Mouse (Mus musculus) embryonic facial prominence, embryonic 11.5 days (tissue): ENCODE results near the gene Nab1. TPM values are rescaled to one million over a fixed set of nuclear protein-coding genes. Genes with fewer than 3 reads are reported as not detected.

Source experiments
- ATAC-seq: fragments of 200-750 bp; cut with Nextera tagmentation; replicated peaks from 2 replicates; pipeline ENCODE4 v1.8.0; 2017; ENCODE audit warnings: low read depth; ENCODE audit not compliant: insufficient number of reproducible peaks, low FRiP score, low TSS enrichment
- DNase-seq: peaks from one replicate; pipeline ENCODE4 v3.0.0-alpha.2; 2015; ENCODE audit warnings: low spot score
- H3K27ac ChIP-seq: fragments of 300-500 bp; sonication (generic); replicated peaks from 2 replicates; pipeline ENCODE4 v1.5.1; 2014; ENCODE audit warnings: mild to moderate bottlenecking, low read depth, low read length, control low read depth
- H3K27me3 ChIP-seq: fragments of 300-500 bp; sonication (generic); 2 replicates; pipeline ENCODE4 v1.6.1; 2014; ENCODE audit warnings: mild to moderate bottlenecking, low read length, moderate library complexity, mixed read lengths; ENCODE audit not compliant: control insufficient read depth, insufficient read depth
- H3K36me3 ChIP-seq: fragments of 300-500 bp; sonication (generic); replicated peaks from 2 replicates; pipeline ENCODE4 v1.6.1; 2014; ENCODE audit warnings: low read depth, mild to moderate bottlenecking, low read length, moderate library complexity, mixed read lengths; ENCODE audit not compliant: control insufficient read depth, insufficient read depth
- H3K4me1 ChIP-seq: fragments of 300-500 bp; sonication (generic); 2 replicates; pipeline ENCODE4 v1.6.1; 2014; ENCODE audit warnings: low read length, mixed read lengths; ENCODE audit not compliant: control insufficient read depth, insufficient read depth
- H3K4me2 ChIP-seq: fragments of 300-500 bp; sonication (generic); 2 replicates; pipeline ENCODE4 v1.6.1; 2014; ENCODE audit warnings: low read depth, mild to moderate bottlenecking, control low read depth, low read length, moderate library complexity
- H3K4me3 ChIP-seq: fragments of 300-500 bp; sonication (generic); 2 replicates; pipeline ENCODE4 v1.5.1; 2014; ENCODE audit warnings: low read depth, low read length, control low read depth
- H3K9ac ChIP-seq: fragments of 300-500 bp; sonication (generic); replicated peaks from 2 replicates; pipeline ENCODE4 v1.6.1; 2014; ENCODE audit warnings: mild to moderate bottlenecking, control low read depth, low read length
- H3K9me3 ChIP-seq: fragments of 300-500 bp; sonication (generic); replicated peaks from 2 replicates; pipeline ENCODE4 v1.6.1; 2016; ENCODE audit warnings: mild to moderate bottlenecking, low read length, inconsistent platforms, mixed read lengths; ENCODE audit not compliant: control insufficient read depth
- WGBS: fragments of 180-500 bp; shearing (Covaris S2); extraction: QIAGEN DNeasy Blood & Tissue Kit; methylation state at CpG from one replicate; pipeline ENCODE4 v1.1.7; 2014; 5-methylcytosine and 5-hydroxymethylcytosine counted together
- polyA plus RNA-seq: library from polyadenylated mRNA; unstranded; fragments of >200 nt; fragmentation: Nextera tagmentation; extraction: Ambion mirVana; gene quantifications from 2 replicates; pipeline ENCODE4 v1.2.1, GENCODE M21; 2014

Nab1 gene
- polyA plus RNA-seq, 1 experiment from 2014 or later, result 6.3 TPM

DNA sequence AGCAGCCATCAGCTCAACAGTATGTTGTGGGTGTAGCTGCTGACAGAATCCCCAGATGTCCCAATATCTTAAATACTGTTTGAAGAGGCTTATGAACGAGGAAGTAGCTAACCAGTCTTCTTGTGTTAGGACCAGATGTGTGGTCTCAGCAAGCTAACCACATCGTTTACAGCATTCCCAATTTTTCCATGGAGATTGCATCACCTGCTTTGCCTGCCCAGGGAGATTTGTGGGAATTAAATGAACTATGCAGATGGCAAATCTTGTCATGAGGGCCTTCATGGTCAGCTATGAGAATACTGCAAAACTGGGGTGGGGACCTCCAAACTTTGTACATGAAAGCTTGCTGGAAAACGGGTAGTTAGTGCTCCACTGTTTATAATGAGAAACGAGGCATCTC is 30.2 kb downstream of the Nab1 start:
- Histone ChIP-seq H3K4me3 (no peak overlapping the region), H3K36me3 (no peaks in the 10 kb centered on the region), H3K9ac (no peak overlapping the region), H3K4me2 (no peak overlapping the region), H3K27ac (no peak overlapping the region), H3K27me3 (no peaks in the 10 kb centered on the region), H3K4me1 (no peaks in the 10 kb centered on the region), H3K9me3 (no peaks in the 10 kb centered on the region)
- DNase-seq (no peak), ATAC-seq (no peak)
- WGBS, result 72% methylated on average over 4 of the region's 4 CpGs

GRCm38 (mm10) chr1:52466518-52467120 is 33.9 kb downstream of the Nab1 start:
- WGBS, result 89% methylated on average over 8 of the region's 8 CpGs
- no peak overlapping the region for H3K27ac ChIP-seq
- no peaks in the 10 kb centered on the region for H3K9me3 ChIP-seq
- H3K9ac ChIP-seq, result no peak overlapping the region
- DNase-seq (no peak), ATAC-seq (no peak)
- no peaks in the 10 kb centered on the region for H3K27me3 ChIP-seq
- H3K4me3 ChIP-seq, result no peak overlapping the region
- H3K4me1 ChIP-seq, result no peaks in the 10 kb centered on the region
- no peaks in the 10 kb centered on the region for H3K36me3 ChIP-seq
- no peak overlapping the region for H3K4me2 ChIP-seq

- 94% methylated on average over 3 of the region's 3 CpGs for WGBS
- no peak overlapping the region for H3K27ac ChIP-seq
These were observed 34.6 kb downstream of the Nab1 start for GRCm38 (mm10) chr1:52465830-52466229.

GRCm38 (mm10) chr1:52465264-52465663 is 35.2 kb downstream of the Nab1 start:
- H3K4me2 ChIP-seq, result no peak overlapping the region
- no peaks in the 10 kb centered on the region for H3K9me3 ChIP-seq
- no peaks in the 10 kb centered on the region for H3K27me3 ChIP-seq
- no peak overlapping the region for H3K27ac ChIP-seq
- no peak overlapping the region for H3K4me3 ChIP-seq
- DNase-seq (no peak), ATAC-seq (no peak)
- no peaks in the 10 kb centered on the region for H3K4me1 ChIP-seq
- 70% methylated on average over 3 of the region's 3 CpGs for WGBS
- H3K9ac ChIP-seq, result no peak overlapping the region
- H3K36me3 ChIP-seq, result no peaks in the 10 kb centered on the region

More at GRCm38 (mm10) chr1:52465830-52466229, 34.6 kb downstream of the Nab1 start:
- DNase-seq, result no peak
- no peak for ATAC-seq
- Histone ChIP-seq H3K4me2 (no peak overlapping the region), H3K27me3 (no peaks in the 10 kb centered on the region), H3K4me3 (no peak overlapping the region), H3K4me1 (no peaks in the 10 kb centered on the region), H3K9ac (no peak overlapping the region), H3K9me3 (no peaks in the 10 kb centered on the region), H3K36me3 (no peaks in the 10 kb centered on the region)

GRCm38 (mm10) chr1:52463305-52463704 is 37.2 kb downstream of the Nab1 start:
- no peak for ATAC-seq
- no peaks in the 10 kb centered on the region for H3K4me1 ChIP-seq
- no peak overlapping the region for H3K9ac ChIP-seq
- no peak for DNase-seq
- no peak overlapping the region for H3K4me2 ChIP-seq
- H3K4me3 ChIP-seq, result no peak overlapping the region
- no peaks in the 10 kb centered on the region for H3K9me3 ChIP-seq
- 86% methylated on average over 6 of the region's 6 CpGs for WGBS
- no peak overlapping the region for H3K27ac ChIP-seq
- no peaks in the 10 kb centered on the region for H3K36me3 ChIP-seq
- no peaks in the 10 kb centered on the region for H3K27me3 ChIP-seq

- Histone ChIP-seq H3K36me3 (no peaks in the 10 kb centered on the region), H3K4me3 (no peak overlapping the region), H3K27me3 (no peaks in the 10 kb centered on the region), H3K4me1 (no peaks in the 10 kb centered on the region), H3K9ac (no peak overlapping the region), H3K9me3 (no peaks in the 10 kb centered on the region), H3K4me2 (no peak overlapping the region), H3K27ac (no peak overlapping the region)
- DNase-seq, result no peak
- 64% methylated on average over 7 of the region's 7 CpGs for WGBS
- ATAC-seq, result no peak
These were observed 43.9 kb downstream of the Nab1 start for GRCm38 (mm10) chr1:52456571-52456970.

GRCm38 (mm10) chr1:52454509-52455001 is 45.9 kb downstream of the Nab1 start:
- H3K9me3 ChIP-seq, result no peaks in the 10 kb centered on the region
- H3K4me1 ChIP-seq, result no peaks in the 10 kb centered on the region
- H3K27ac ChIP-seq, result no peak overlapping the region
- H3K4me3 ChIP-seq, result no peak overlapping the region
- DNase-seq (no peak), ATAC-seq (no peak)
- no peaks in the 10 kb centered on the region for H3K27me3 ChIP-seq
- 82% methylated on average over 3 of the region's 3 CpGs for WGBS
- H3K9ac ChIP-seq, result no peak overlapping the region
- no peaks in the 10 kb centered on the region for H3K36me3 ChIP-seq
- H3K4me2 ChIP-seq, result no peak overlapping the region

DNA sequence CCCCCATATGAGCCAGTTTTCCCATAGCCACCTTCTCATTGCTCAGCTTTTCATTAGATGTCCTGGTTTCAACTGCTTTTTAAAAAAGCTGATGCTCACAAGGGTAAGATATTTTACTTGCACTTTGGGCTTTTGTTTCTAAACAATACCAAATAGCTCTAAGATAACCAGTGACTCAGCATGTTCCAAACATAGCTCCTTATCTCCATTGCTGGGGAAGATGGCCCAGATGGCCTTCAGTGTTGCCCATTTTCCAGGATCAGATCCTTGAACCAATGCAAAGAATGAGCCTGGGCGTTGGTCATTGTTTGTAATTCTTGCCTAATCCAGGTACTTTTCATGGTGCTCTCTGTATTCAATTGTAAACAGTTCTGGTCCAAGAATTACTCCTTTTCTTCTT is 49.1 kb downstream of the Nab1 start:
- no peaks in the 10 kb centered on the region for H3K9me3 ChIP-seq
- H3K27ac ChIP-seq, result no peak overlapping the region
- no peaks in the 10 kb centered on the region for H3K4me1 ChIP-seq
- no peaks in the 10 kb centered on the region for H3K27me3 ChIP-seq
- WGBS, result 74% methylated on average over 1 of the region's 1 CpGs
- no peak overlapping the region for H3K4me2 ChIP-seq
- no peak for ATAC-seq
- no peak overlapping the region for H3K4me3 ChIP-seq
- no peaks in the 10 kb centered on the region for H3K36me3 ChIP-seq
- H3K9ac ChIP-seq, result no peak overlapping the region
- no peak for DNase-seq
